In the genomic region with DNA sequence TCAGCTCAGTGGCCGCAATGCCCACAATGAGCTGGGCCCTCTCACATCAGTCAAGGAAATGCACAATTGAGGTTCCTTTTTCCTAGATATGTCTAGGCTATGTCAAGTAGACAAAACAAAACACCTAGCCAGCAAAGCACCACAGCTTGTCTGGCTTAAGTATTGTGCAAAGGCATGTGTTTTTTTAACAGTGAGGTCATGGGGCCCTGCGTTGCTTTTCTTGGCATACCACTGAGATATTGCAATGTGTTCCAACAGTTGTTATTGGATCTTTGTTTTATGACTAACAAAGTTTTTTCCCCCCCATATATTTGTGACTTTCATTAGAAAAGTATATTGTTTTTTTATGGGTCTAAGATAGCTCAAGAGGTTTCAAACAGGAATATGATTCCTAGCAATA, we compare ENCODE assay signal across 14 mouse cellular contexts.
"Had no signal": no experiment of that assay in that cellular context is flagged by ENCODE, and none has a peak within 500 bp of the region (broad histone marks: within the 10 kb centered on the region; RNA-seq: fewer than 3 reads in every experiment).

No protein-coding gene starts in this region.

- DNase-seq: kidney, adult 8-10 months; kidney, postnatal 4 days; liver; liver, embryonic 13.5 days; liver, postnatal 0 days; lung, postnatal 36 days; right cerebral cortex, postnatal 14 days; thymus, postnatal 36 days had no signal

- H3K36me3 ChIP-seq: limb, embryonic 12.5 days; liver, embryonic 13.5 days; lung, embryonic 15.5 days; midbrain, embryonic 10.5 days; midbrain, embryonic 15.5 days; neural tube, embryonic 13.5 days had no signal

- H3K27ac ChIP-seq: layer of hippocampus, adult 2 months; limb, embryonic 12.5 days; liver, embryonic 13.5 days; lung, embryonic 15.5 days; midbrain, embryonic 10.5 days; midbrain, embryonic 15.5 days; neural tube, embryonic 13.5 days had no signal

- H3K9ac ChIP-seq: limb, embryonic 12.5 days; liver, embryonic 13.5 days; liver, postnatal 0 days; lung, embryonic 15.5 days; midbrain, embryonic 15.5 days; neural tube, embryonic 13.5 days had no signal

- H3K4me1 ChIP-seq: limb, embryonic 12.5 days; liver, embryonic 13.5 days; lung, embryonic 15.5 days; midbrain, embryonic 10.5 days; midbrain, embryonic 15.5 days; neural tube, embryonic 13.5 days had no signal

- H3K4me2 ChIP-seq: limb, embryonic 12.5 days; liver, embryonic 13.5 days; lung, embryonic 15.5 days; midbrain, embryonic 15.5 days; neural tube, embryonic 13.5 days had no signal

- H3K27me3 ChIP-seq: limb, embryonic 12.5 days; liver, embryonic 13.5 days; lung, embryonic 15.5 days; midbrain, embryonic 15.5 days; neural tube, embryonic 13.5 days had no signal

- ATAC-seq: liver, postnatal 0 days; midbrain, embryonic 15.5 days had no signal

- H3K9me3 ChIP-seq: limb, embryonic 12.5 days; liver, embryonic 13.5 days; lung, embryonic 15.5 days; midbrain, embryonic 10.5 days; midbrain, embryonic 15.5 days; neural tube, embryonic 13.5 days had no signal

- H3K4me3 ChIP-seq: layer of hippocampus, adult 2 months; limb, embryonic 12.5 days; liver, embryonic 13.5 days; lung, embryonic 15.5 days; midbrain, embryonic 10.5 days; midbrain, embryonic 15.5 days; neural tube, embryonic 13.5 days had no signal
